Mouse (Mus musculus) G1E (cell line): Measurements from ENCODE around the gene Map2k5.

Experiments
- CTCF ChIP-seq: IDR thresholded peaks from 2 replicates; pipeline ENCODE4 v1.5.1; 2012; ENCODE audit warnings: low read depth, low read length, inconsistent platforms, mixed read lengths
- GATA1 ChIP-seq: IDR thresholded peaks from 2 replicates; pipeline ENCODE4 v1.6.1; 2012; ENCODE audit warnings: borderline replicate concordance, low read length, inconsistent platforms, mixed read lengths
- TAL1 ChIP-seq: conservative IDR thresholded peaks from 2 replicates; pipeline ENCODE4 v1.6.1; 2012; ENCODE audit warnings: low read depth, low read length, inconsistent platforms, mixed read lengths

DNA sequence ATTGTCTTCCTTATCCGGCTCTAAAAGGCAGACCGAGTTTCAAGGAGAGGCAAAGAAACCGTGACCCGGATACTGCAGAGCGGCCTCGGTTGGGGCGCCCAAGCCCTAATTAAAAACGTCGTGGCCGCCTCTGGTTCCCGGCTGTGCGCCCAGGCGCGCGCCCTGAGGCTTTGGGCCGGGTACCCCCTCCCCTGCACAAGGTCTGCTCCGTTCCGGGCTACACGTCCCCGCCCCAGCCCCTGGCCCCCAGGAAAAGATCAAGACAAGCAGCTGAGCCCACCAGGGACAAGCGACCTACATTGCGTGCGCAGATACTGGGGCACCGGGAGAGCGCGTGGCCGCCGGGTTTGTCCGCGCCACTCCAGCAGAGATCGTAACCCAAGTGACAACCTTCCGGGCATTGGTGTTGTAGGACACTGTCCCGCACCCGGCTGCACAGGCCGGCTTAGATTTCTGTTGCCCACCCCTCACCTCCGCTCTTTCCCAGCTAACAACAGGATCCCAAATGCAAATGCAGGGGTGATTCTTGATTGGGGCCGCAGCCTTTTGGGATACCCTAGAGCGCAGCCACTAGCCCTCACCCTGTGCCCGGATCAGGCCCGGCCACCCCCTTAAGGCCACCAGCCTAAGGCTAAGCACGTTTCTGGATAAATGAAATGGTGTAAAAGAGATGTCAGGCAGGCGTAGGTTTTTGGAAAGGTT, 235.2 kb downstream of the Map2k5 start:
- TF ChIP-seq CTCF (no peak), TAL1 (no peak), GATA1 (no peak)
